Mouse (Mus musculus) cerebellum, adult 2 months (tissue): ENCODE results near the gene B4galt2.

Experiments used
- CTCF ChIP-seq: fragments of 200-500 bp; IDR thresholded peaks from 2 replicates; pipeline ENCODE4 v1.5.1; 2011; ENCODE audit warnings: low read depth, mild to moderate bottlenecking, control low read depth, low read length, moderate library complexity, borderline replicate concordance; ENCODE audit not compliant: insufficient read depth
- POLR2A ChIP-seq: fragments of 200-500 bp; IDR thresholded peaks from 2 replicates; pipeline ENCODE4 v1.6.1; 2011; ENCODE audit warnings: low read length, control low read depth, borderline replicate concordance; ENCODE audit not compliant: insufficient read depth

DNA sequence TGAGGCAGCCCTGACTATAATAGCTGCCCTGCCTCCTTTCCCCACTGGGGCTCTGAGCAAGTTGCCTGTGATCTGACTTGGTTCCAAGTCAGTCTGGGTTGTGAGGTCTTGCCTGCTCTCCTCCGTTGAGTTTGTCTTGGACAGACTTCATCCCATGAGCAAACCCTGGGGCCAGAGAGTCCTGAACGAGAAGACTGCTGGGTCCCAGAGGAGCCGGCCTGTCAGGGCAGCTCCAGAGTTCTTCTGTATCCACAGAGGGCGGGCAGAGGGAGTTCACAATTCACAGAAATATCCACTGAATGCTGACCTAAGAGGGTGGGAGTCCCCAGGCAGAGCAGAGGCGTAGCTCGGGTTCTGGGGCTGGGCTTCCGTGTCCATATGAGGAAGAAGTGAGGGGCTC, 32.4 kb downstream of the B4galt2 start:
- no peak for TF ChIP-seq CTCF
- no peak for TF ChIP-seq POLR2A
